Mouse (Mus musculus) brown adipose tissue, adult 24 weeks (tissue): ENCODE data around the gene Zfp326. TPM values are rescaled to one million over a fixed set of nuclear protein-coding genes. Genes with fewer than 3 reads are reported as not detected.
"Not testable (repeated sequence)": the region's sequence is repeated elsewhere in the genome, so short reads cannot be mapped to it uniquely, and the experiment has no call there.

Experiments used
- H3K27ac ChIP-seq: fragments of 200-500 bp; replicated peaks from 2 replicates; pipeline ENCODE4 v1.5.1; 2012; ENCODE audit warnings: low read depth, mild to moderate bottlenecking, low read length
- H3K4me1 ChIP-seq: fragments of 200-500 bp; 2 replicates; pipeline ENCODE4 v1.6.1; 2012; ENCODE audit warnings: low read length, mixed read lengths; ENCODE audit not compliant: control insufficient read depth, insufficient read depth, insufficient read length
- H3K4me3 ChIP-seq: fragments of 200-500 bp; 2 replicates; pipeline ENCODE4 v1.5.1; 2012; ENCODE audit warnings: low read depth, mild to moderate bottlenecking, low read length, moderate library complexity; ENCODE audit not compliant: insufficient read depth
- polyA plus RNA-seq: library from polyadenylated mRNA; stranded (reverse); fragments of >200 nt; gene quantifications from 2 replicates; pipeline ENCODE4 v1.2.4, GENCODE M21; 2012; ENCODE audit not compliant: missing spikeins, insufficient read depth, insufficient read length

Gene Zfp326
- polyA plus RNA-seq, 1 experiment, result 20.3 TPM

GRCm38 (mm10) chr5:105857486-105857885 is 18.9 kb upstream of the Zfp326 start:
- peaks cover 3% of the 10 kb centered on the region; the same call in 1 of the 2 replicates for H3K4me1 ChIP-seq
- no peak overlapping the region for H3K27ac ChIP-seq
- H3K4me3 ChIP-seq, result no peak overlapping the region

DNA sequence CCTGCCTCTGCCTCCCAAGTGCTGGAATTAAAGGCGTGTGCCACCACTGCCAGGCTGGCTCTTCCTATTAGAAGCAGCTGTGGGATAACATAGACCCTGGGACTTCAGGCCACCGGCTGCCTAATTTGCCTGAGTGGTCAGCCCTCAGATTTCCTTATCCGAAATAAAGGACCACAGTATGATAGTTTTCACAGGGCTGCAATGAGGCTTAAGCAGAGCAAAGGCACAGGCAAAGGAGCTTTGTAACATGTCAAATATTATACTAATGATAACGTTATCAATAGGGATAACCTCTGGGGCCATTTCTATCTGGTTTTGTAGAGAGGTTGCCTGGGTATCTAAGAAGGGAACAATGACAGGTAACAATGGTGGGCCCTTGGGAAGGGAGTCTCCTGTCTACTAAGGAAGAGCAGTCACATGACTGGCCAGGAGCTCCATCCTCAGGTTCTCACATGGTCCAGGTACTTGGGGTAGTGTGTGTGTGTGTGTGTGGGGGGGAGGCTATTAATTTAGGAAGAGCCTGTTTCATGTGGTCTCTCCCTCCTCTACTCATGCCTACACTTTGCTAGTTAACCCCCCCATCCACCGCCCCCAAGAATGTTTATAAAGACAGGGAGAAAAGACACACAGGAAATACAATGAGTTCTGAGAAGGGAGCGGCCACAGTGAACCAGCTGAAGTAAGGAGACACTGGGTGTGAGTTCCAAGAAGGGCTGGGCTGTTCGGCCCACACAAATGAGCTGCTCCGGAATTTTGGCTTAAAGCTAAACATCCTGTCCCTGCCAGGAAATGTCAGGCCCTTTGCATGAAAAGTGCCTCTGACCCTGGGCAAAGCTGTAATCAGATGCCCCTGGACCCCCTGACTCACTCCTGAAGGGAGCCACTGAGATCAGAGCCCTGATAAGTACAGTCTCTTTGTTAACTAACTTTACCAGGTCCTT is 17.3 kb upstream of the Zfp326 start:
- H3K4me1 ChIP-seq, result peaks cover 3% of the 10 kb centered on the region; the same call in 1 of the 2 replicates
- H3K27ac ChIP-seq, result no peak overlapping the region
- H3K4me3 ChIP-seq, result no peak overlapping the region

- Histone ChIP-seq H3K4me1 (peaks cover 3% of the 10 kb centered on the region; the same call in 1 of the 2 replicates), H3K27ac (no peak overlapping the region), H3K4me3 (no peak overlapping the region)
Observed at GRCm38 (mm10) chr5:105859716-105860460, 16.5 kb upstream of the Zfp326 start.

GRCm38 (mm10) chr5:105860461-105860835 is 15.9 kb upstream of the Zfp326 start:
- H3K4me3 ChIP-seq, result no peak overlapping the region
- H3K4me1 ChIP-seq, result peaks cover 3% of the 10 kb centered on the region; the same call in 1 of the 2 replicates
- H3K27ac ChIP-seq, result no peak overlapping the region

GRCm38 (mm10) chr5:105861616-105862015 is 14.7 kb upstream of the Zfp326 start:
- Histone ChIP-seq H3K27ac (no peak overlapping the region), H3K4me3 (no peak overlapping the region), H3K4me1 (peaks cover 3% of the 10 kb centered on the region; the same call in 1 of the 2 replicates)

DNA sequence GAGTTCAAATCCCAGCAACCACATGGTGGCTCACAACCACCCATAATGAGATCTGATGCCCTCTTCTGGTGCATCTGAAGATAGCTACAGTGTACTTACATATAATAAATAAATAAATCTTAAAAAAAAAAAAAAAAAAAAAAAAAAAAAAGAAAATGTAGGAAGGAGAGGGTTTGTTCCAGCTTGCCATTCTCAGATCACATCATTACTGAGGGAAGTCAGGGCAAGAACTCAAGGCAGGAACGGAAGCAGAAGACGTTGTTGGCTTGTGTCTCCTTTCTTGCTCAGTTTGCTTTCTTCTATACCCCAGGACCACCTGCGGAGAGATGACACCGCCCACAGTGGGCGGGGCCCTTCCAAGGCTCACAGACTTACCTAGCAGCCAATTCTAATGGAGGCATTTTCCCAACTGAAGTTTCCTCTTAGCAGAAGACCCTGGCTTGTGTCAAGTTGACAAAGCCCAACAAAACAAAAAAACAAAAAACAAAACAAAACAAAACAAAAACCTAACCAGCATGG is 11.2 kb upstream of the Zfp326 start:
- H3K27ac ChIP-seq, H3K4me3 ChIP-seq, H3K4me1 ChIP-seq: not testable (repeated sequence)

DNA sequence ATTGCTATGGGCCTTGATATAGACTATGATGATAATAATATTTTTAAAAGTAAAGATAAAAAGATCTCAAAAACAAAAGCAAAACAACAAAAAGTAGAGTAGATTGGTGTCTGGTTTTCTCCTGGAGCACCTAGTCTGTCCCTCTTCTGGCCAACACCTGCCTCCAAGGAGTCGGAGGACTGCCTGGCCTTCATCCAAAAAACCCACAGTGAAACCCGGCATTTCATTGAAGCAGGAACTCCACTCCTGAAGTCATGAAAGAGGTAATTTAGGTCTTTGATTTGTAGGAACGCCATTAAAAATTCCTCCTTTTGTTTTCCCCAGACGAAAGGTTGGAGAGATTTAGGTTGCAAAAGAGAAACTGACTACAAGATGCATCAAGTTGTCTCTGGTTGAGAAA is 8.9 kb upstream of the Zfp326 start:
- Histone ChIP-seq H3K4me3 (no peak overlapping the region), H3K27ac (no peak overlapping the region)

DNA sequence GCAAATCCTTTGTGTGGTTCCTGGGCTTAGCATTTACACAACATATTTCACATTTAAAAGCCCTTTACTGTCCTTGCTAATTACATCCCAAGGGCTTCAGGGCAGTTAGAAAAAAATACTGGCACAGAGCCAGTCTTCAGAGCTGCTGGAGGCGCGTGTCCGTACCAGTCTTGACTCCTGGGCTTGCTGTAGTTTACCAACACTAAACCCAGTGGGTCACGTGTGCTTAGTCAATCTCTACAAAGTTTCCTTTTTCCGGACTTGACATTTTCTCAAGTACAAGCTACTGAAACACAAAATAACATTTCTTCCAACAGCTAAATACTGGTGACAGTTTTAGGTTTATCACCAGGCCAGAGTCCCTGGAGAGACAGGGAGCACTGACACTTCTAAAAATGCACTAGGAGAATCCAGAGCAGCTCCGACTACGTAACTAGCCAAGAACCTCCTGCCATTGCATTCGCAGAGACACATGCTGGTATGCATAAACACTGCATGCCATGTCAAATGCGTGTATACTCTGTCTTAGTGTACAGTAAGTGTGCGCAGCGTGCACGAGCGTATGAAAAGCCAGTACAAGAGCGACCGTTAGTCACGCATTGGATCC is 8.4 kb upstream of the Zfp326 start:
- Histone ChIP-seq H3K4me3 (no peak overlapping the region), H3K27ac (no peak overlapping the region), H3K4me1 (no peaks in the 10 kb centered on the region)

More for the DNA sequence above, 8.9 kb upstream of the Zfp326 start:
- no peaks in the 10 kb centered on the region for H3K4me1 ChIP-seq

- H3K4me3 ChIP-seq, result no peak overlapping the region
- no peak overlapping the region for H3K27ac ChIP-seq
Observed at GRCm38 (mm10) chr5:105868593-105868992, 7.8 kb upstream of the Zfp326 start.

DNA sequence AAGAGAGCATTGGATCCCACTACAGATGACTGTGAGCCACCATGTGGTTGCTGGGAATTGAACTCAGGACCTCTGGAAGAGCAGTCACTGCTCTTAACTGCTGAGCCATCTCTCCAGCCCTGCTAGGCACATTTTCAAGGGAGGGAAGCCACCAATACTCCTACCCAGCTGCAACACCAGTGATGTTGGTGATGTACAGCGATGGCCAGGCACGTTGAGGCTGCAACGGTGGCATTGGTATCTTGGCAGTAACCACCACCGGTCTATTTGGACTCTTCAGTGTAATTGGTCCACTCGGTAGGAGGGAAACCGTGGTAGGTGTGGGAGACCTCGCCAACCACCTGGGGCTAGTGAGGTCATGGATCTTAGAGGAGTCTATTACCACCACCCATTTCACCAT is 6.6 kb upstream of the Zfp326 start:
- Histone ChIP-seq H3K27ac (no peak overlapping the region), H3K4me3 (no peak overlapping the region)

More at GRCm38 (mm10) chr5:105868593-105868992, 7.8 kb upstream of the Zfp326 start:
- no peaks in the 10 kb centered on the region for H3K4me1 ChIP-seq

DNA sequence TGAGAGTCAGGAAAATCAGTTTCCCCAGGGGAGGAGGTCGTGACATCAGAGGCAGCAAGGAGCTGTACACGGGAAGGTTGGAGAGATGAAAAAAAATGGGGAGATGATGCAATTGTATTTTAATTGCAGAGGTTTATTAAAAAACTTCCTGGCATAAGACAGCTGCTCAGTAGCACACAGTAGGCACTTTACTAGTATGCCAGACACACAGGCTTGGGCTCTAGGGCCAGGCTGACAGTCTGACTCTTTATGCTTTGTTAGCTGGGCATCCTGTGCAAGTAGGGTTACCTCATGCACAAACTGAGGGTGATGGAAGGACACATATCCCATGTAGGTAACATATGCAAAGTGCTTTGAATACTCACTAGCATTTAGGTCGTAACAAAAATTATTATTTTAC is 5.2 kb upstream of the Zfp326 start:
- H3K27ac ChIP-seq, result no peak overlapping the region
- no peaks in the 10 kb centered on the region; the same call in 1 of the 2 replicates for H3K4me1 ChIP-seq
- H3K4me3 ChIP-seq, result no peak overlapping the region

More for the DNA sequence above, 6.6 kb upstream of the Zfp326 start:
- H3K4me1 ChIP-seq, result no peaks in the 10 kb centered on the region

- Histone ChIP-seq H3K4me3 (no peak overlapping the region), H3K4me1 (no peaks in the 10 kb centered on the region; the same call in 1 of the 2 replicates), H3K27ac (no peak overlapping the region)
Observed at GRCm38 (mm10) chr5:105872176-105872575, 4.2 kb upstream of the Zfp326 start.

GRCm38 (mm10) chr5:105872916-105873315 is 3.4 kb upstream of the Zfp326 start:
- H3K4me3 ChIP-seq, result no peak overlapping the region
- no peaks in the 10 kb centered on the region; the same call in 1 of the 2 replicates for H3K4me1 ChIP-seq
- H3K27ac ChIP-seq, result no peak overlapping the region

GRCm38 (mm10) chr5:105873774-105874173 is 2.6 kb upstream of the Zfp326 start:
- Histone ChIP-seq H3K4me1 (no peaks in the 10 kb centered on the region; the same call in 1 of the 2 replicates), H3K27ac (no peak overlapping the region)

GRCm38 (mm10) chr5:105874476-105874875 is 1.9 kb upstream of the Zfp326 start:
- peaks cover under 1% of the 10 kb centered on the region; the same call in 1 of the 2 replicates for H3K4me1 ChIP-seq
- H3K27ac ChIP-seq, result no peak overlapping the region
- H3K4me3 ChIP-seq, result no peak overlapping the region

More at GRCm38 (mm10) chr5:105873774-105874173, 2.6 kb upstream of the Zfp326 start:
- H3K4me3 ChIP-seq, result no peak overlapping the region
